Mouse (Mus musculus) embryonic facial prominence, embryonic 14.5 days (tissue): ENCODE measurements around the gene Snap25. TPM values are rescaled to one million over a fixed set of nuclear protein-coding genes. Genes with fewer than 3 reads are reported as not detected.

Experiments
- ATAC-seq: fragments of 200-750 bp; cut with Nextera tagmentation; 2 replicates; pipeline ENCODE4 v1.8.0; 2017; ENCODE audit warnings: low read depth, moderate number of reproducible peaks, moderate TSS enrichment
- DNase-seq: peaks from one replicate; pipeline ENCODE4 v3.0.0-alpha.2; 2015; ENCODE audit warnings: low spot score
- H3K27ac ChIP-seq: fragments of 300-500 bp; sonication (generic); replicated peaks from 2 replicates; pipeline ENCODE4 v1.5.1; 2014; ENCODE audit warnings: low read depth, mild to moderate bottlenecking, low read length, moderate library complexity
- H3K27me3 ChIP-seq: fragments of 300-500 bp; sonication (generic); replicated peaks from 2 replicates; pipeline ENCODE4 v1.6.1; 2014; ENCODE audit warnings: low read length; ENCODE audit not compliant: control insufficient read depth, insufficient read depth
- H3K36me3 ChIP-seq: fragments of 300-500 bp; sonication (generic); 2 replicates; pipeline ENCODE4 v1.6.1; 2014; ENCODE audit warnings: low read length, mixed read lengths; ENCODE audit not compliant: control insufficient read depth, insufficient read depth
- H3K4me1 ChIP-seq: fragments of 300-500 bp; sonication (generic); 2 replicates; pipeline ENCODE4 v1.6.1; 2014; ENCODE audit warnings: antibody characterized with exemption, low read length; ENCODE audit not compliant: control insufficient read depth, insufficient read depth
- H3K4me2 ChIP-seq: fragments of 300-500 bp; sonication (generic); 2 replicates; pipeline ENCODE4 v1.6.1; 2014; ENCODE audit warnings: low read depth, mild to moderate bottlenecking, low read length, moderate library complexity, mixed read lengths
- H3K4me3 ChIP-seq: fragments of 300-500 bp; sonication (generic); 2 replicates; pipeline ENCODE4 v1.5.1; 2014; ENCODE audit warnings: low read depth, mild to moderate bottlenecking, low read length
- H3K9ac ChIP-seq: fragments of 300-500 bp; sonication (generic); 2 replicates; pipeline ENCODE4 v1.6.1; 2014; ENCODE audit warnings: low read depth, mild to moderate bottlenecking, low read length, moderate library complexity, mixed read lengths
- H3K9me3 ChIP-seq: fragments of 300-500 bp; sonication (generic); 2 replicates; pipeline ENCODE4 v1.6.1; 2016; ENCODE audit warnings: low read length; ENCODE audit not compliant: control insufficient read depth
- WGBS: fragments of 180-500 bp; shearing (Covaris S2); extraction: QIAGEN DNeasy Blood & Tissue Kit; methylation state at CpG from one replicate; pipeline ENCODE4 v1.1.7; 2014; 5-methylcytosine and 5-hydroxymethylcytosine counted together
- polyA plus RNA-seq: library from polyadenylated mRNA; unstranded; fragments of >200 nt; fragmentation: Nextera tagmentation; extraction: Ambion mirVana; gene quantifications from 2 replicates; pipeline ENCODE4 v1.2.1, GENCODE M21; 2014

Gene Snap25
- polyA plus RNA-seq, 1 experiment from 2014 or later: 10.4 TPM

GRCm38 (mm10) chr2:136778674-136779073 is 65.4 kb downstream of the Snap25 start:
- no peaks in the 10 kb centered on the region for H3K27me3 ChIP-seq
- no peak overlapping the region for H3K27ac ChIP-seq
- no peaks in the 10 kb centered on the region for H3K4me1 ChIP-seq
- no peak for ATAC-seq
- H3K4me3 ChIP-seq: no peak overlapping the region
- peak; percentile 19 for DNase-seq
- H3K36me3 ChIP-seq: no peaks in the 10 kb centered on the region
- H3K9ac ChIP-seq: no peak overlapping the region
- H3K9me3 ChIP-seq: no peaks in the 10 kb centered on the region
- 76% methylated on average over 3 of the region's 3 CpGs for WGBS
- H3K4me2 ChIP-seq: no peak overlapping the region

- Histone ChIP-seq H3K36me3 (no peaks in the 10 kb centered on the region), H3K4me3 (no peak overlapping the region)
- no peak for ATAC-seq
These were observed 67.0 kb downstream of the Snap25 start for GRCm38 (mm10) chr2:136780268-136780667.

GRCm38 (mm10) chr2:136784310-136784709 is 71.1 kb downstream of the Snap25 start:
- DNase-seq (no peak), ATAC-seq (no peak)
- H3K4me2 ChIP-seq: no peak overlapping the region
- no peaks in the 10 kb centered on the region for H3K27me3 ChIP-seq
- no peaks in the 10 kb centered on the region for H3K4me1 ChIP-seq
- H3K4me3 ChIP-seq: no peak overlapping the region
- H3K9me3 ChIP-seq: no peaks in the 10 kb centered on the region
- no peak overlapping the region for H3K9ac ChIP-seq
- H3K36me3 ChIP-seq: no peaks in the 10 kb centered on the region
- 82% methylated on average over 4 of the region's 4 CpGs for WGBS
- H3K27ac ChIP-seq: no peak overlapping the region

More at GRCm38 (mm10) chr2:136780268-136780667, 67.0 kb downstream of the Snap25 start:
- Histone ChIP-seq H3K4me2 (no peak overlapping the region), H3K4me1 (no peaks in the 10 kb centered on the region), H3K27ac (no peak overlapping the region), H3K9ac (no peak overlapping the region), H3K27me3 (no peaks in the 10 kb centered on the region), H3K9me3 (no peaks in the 10 kb centered on the region)
- DNase-seq: no peak

- Histone ChIP-seq H3K4me1 (no peaks in the 10 kb centered on the region), H3K4me3 (no peak overlapping the region), H3K9me3 (no peaks in the 10 kb centered on the region), H3K27ac (no peak overlapping the region), H3K36me3 (no peaks in the 10 kb centered on the region), H3K9ac (no peak overlapping the region), H3K4me2 (no peak overlapping the region), H3K27me3 (no peaks in the 10 kb centered on the region)
- ATAC-seq (no peak), DNase-seq (peak; percentile 68)
- 39% methylated on average over 4 of the region's 4 CpGs for WGBS
These were observed 75.1 kb downstream of the Snap25 start for GRCm38 (mm10) chr2:136788379-136788778.

GRCm38 (mm10) chr2:136796518-136796917 is 83.3 kb downstream of the Snap25 start:
- Histone ChIP-seq H3K27me3 (no peaks in the 10 kb centered on the region; the same call in 1 of the 2 replicates), H3K9me3 (no peaks in the 10 kb centered on the region), H3K27ac (no peak overlapping the region), H3K4me1 (no peaks in the 10 kb centered on the region), H3K9ac (no peak overlapping the region), H3K36me3 (no peaks in the 10 kb centered on the region), H3K4me3 (no peak overlapping the region), H3K4me2 (no peak overlapping the region)
- 92% methylated on average over 1 of the region's 1 CpGs for WGBS
- DNase-seq: no peak
- ATAC-seq: no peak

- no peak overlapping the region for H3K4me2 ChIP-seq
- no peaks in the 10 kb centered on the region for H3K4me1 ChIP-seq
- no peak overlapping the region for H3K9ac ChIP-seq
- no peaks in the 10 kb centered on the region for H3K36me3 ChIP-seq
- ATAC-seq (no peak), DNase-seq (no peak)
- H3K9me3 ChIP-seq: no peaks in the 10 kb centered on the region
- no peaks in the 10 kb centered on the region; the same call in 1 of the 2 replicates for H3K27me3 ChIP-seq
- no peak overlapping the region for H3K4me3 ChIP-seq
- H3K27ac ChIP-seq: no peak overlapping the region
- WGBS: 67% methylated on average over 2 of the region's 2 CpGs
These were observed 85.7 kb downstream of the Snap25 start for GRCm38 (mm10) chr2:136798887-136799430.

GRCm38 (mm10) chr2:136801102-136801501 is 87.8 kb downstream of the Snap25 start:
- Histone ChIP-seq H3K36me3 (no peaks in the 10 kb centered on the region), H3K4me1 (no peaks in the 10 kb centered on the region), H3K27me3 (no peaks in the 10 kb centered on the region), H3K4me3 (no peak overlapping the region), H3K4me2 (no peak overlapping the region), H3K9ac (no peak overlapping the region), H3K9me3 (no peaks in the 10 kb centered on the region), H3K27ac (no peak overlapping the region)
- no peak for DNase-seq
- no peak for ATAC-seq

GRCm38 (mm10) chr2:136802076-136802475 is 88.8 kb downstream of the Snap25 start:
- Histone ChIP-seq H3K4me1 (no peaks in the 10 kb centered on the region), H3K27ac (no peak overlapping the region), H3K27me3 (no peaks in the 10 kb centered on the region), H3K4me2 (no peak overlapping the region), H3K4me3 (no peak overlapping the region), H3K9ac (no peak overlapping the region), H3K36me3 (no peaks in the 10 kb centered on the region), H3K9me3 (no peaks in the 10 kb centered on the region)
- ATAC-seq (no peak), DNase-seq (no peak)
- 72% methylated on average over 3 of the region's 3 CpGs for WGBS

- H3K4me3 ChIP-seq: no peak overlapping the region
- ATAC-seq (no peak), DNase-seq (no peak)
- H3K27me3 ChIP-seq: no peaks in the 10 kb centered on the region
- H3K4me2 ChIP-seq: no peak overlapping the region
- H3K4me1 ChIP-seq: peaks cover 3% of the 10 kb centered on the region; the same call in 1 of the 2 replicates
- 80% methylated on average over 7 of the region's 7 CpGs for WGBS
- H3K27ac ChIP-seq: no peak overlapping the region
- no peaks in the 10 kb centered on the region for H3K36me3 ChIP-seq
- H3K9me3 ChIP-seq: no peaks in the 10 kb centered on the region
- no peak overlapping the region for H3K9ac ChIP-seq
These were observed 89.9 kb downstream of the Snap25 start for GRCm38 (mm10) chr2:136803142-136803541.
